Mouse (Mus musculus): ENCODE data around the gene Mettl26.

- TF ChIP-seq CTCF (IDR thresholded peaks at IDR 0.05) (no peak), EP300 (IDR thresholded peaks at IDR 0.05) (no peak)
Observed at GRCm38 (mm10) chr17:25876347-25876915, 1.6 kb downstream of the Mettl26 start.

All from lung, postnatal 0 days (tissue).